Mouse (Mus musculus) embryo, embryonic 9.5 days (tissue): ENCODE measurements around the gene Ccl28.
"Not testable (repeated sequence)": the region's sequence is repeated elsewhere in the genome, so short reads cannot be mapped to it uniquely, and the experiment has no call there.

ENCODE experiments used
- DNase-seq: peaks from one replicate; pipeline ENCODE4 v3.0.0-alpha.2; 2017; ENCODE audit errors: extremely low spot score

Ccl28 gene

GRCm38 (mm10) chr13:119648891-119649698 is 25.5 kb downstream of the Ccl28 start:
- DNase-seq = no peak

GRCm38 (mm10) chr13:119649699-119650046 is 26.1 kb downstream of the Ccl28 start:
- DNase-seq = no peak

GRCm38 (mm10) chr13:119654734-119655133 is 31.1 kb downstream of the Ccl28 start:
- DNase-seq = no peak

- DNase-seq = no peak
Measured at GRCm38 (mm10) chr13:119656246-119656645, 32.6 kb downstream of the Ccl28 start.

- DNase-seq = no peak
Measured at GRCm38 (mm10) chr13:119656846-119657416, 33.3 kb downstream of the Ccl28 start.

GRCm38 (mm10) chr13:119661420-119661819 is 37.8 kb downstream of the Ccl28 start:
- DNase-seq = not testable (repeated sequence)

- no peak for DNase-seq
Measured at GRCm38 (mm10) chr13:119678794-119679193, 55.2 kb downstream of the Ccl28 start.

- no peak for DNase-seq
Measured at GRCm38 (mm10) chr13:119679721-119680120, 56.1 kb downstream of the Ccl28 start.

GRCm38 (mm10) chr13:119681161-119681560 is 57.5 kb downstream of the Ccl28 start:
- no peak for DNase-seq

- DNase-seq = no peak
Measured at GRCm38 (mm10) chr13:119684416-119685177, 61.0 kb downstream of the Ccl28 start.

- DNase-seq = no peak
Measured at GRCm38 (mm10) chr13:119689709-119690038, 66.1 kb downstream of the Ccl28 start.

- DNase-seq = peak; percentile 100
Measured at GRCm38 (mm10) chr13:119690039-119690728, 66.6 kb downstream of the Ccl28 start, which contains the start of gene Hmgcs1. Gene Hmgcs1 (plus strand): TSS chr13:119690379.

- peak; percentile 33 for DNase-seq
Measured at GRCm38 (mm10) chr13:119690876-119691620, 67.4 kb downstream of the Ccl28 start.

GRCm38 (mm10) chr13:119691958-119692357 is 68.3 kb downstream of the Ccl28 start:
- not testable (repeated sequence) for DNase-seq

GRCm38 (mm10) chr13:119695676-119696075 is 72.1 kb downstream of the Ccl28 start:
- DNase-seq = no peak

- DNase-seq = no peak
Measured at GRCm38 (mm10) chr13:119696496-119696895, 72.9 kb downstream of the Ccl28 start.

- DNase-seq = no peak
Measured at GRCm38 (mm10) chr13:119698436-119698835, 74.8 kb downstream of the Ccl28 start.
